Mouse (Mus musculus) stomach, embryonic 15.5 days (tissue): Measurements from ENCODE around the gene Sh3bp5. TPM values are rescaled to one million over a fixed set of nuclear protein-coding genes. Genes with fewer than 3 reads are reported as not detected.
A peak's percentile ranks its signal among the peaks of the same experiment; 100 is the strongest.

ENCODE experiments used
- ATAC-seq: fragments of 200-750 bp; cut with Nextera tagmentation; 2 replicates; pipeline ENCODE4 v1.8.0; 2017; ENCODE audit warnings: low read depth, moderate number of reproducible peaks, moderate TSS enrichment; ENCODE audit not compliant: insufficient read depth, low FRiP score
- H3K27ac ChIP-seq: fragments of 300-500 bp; sonication (generic); 2 replicates; pipeline ENCODE4 v1.5.1; 2015; ENCODE audit warnings: mild to moderate bottlenecking, inconsistent platforms
- H3K27me3 ChIP-seq: fragments of 300-500 bp; sonication (generic); replicated peaks from 2 replicates; pipeline ENCODE4 v1.6.1; 2015; ENCODE audit warnings: inconsistent platforms
- H3K36me3 ChIP-seq: fragments of 300-500 bp; sonication (generic); 2 replicates; pipeline ENCODE4 v1.6.1; 2015; ENCODE audit warnings: inconsistent platforms
- H3K4me1 ChIP-seq: fragments of 300-500 bp; sonication (generic); 2 replicates; pipeline ENCODE4 v1.6.1; 2015; ENCODE audit warnings: inconsistent platforms
- H3K4me2 ChIP-seq: fragments of 300-500 bp; sonication (generic); 2 replicates; pipeline ENCODE4 v1.6.1; 2015; ENCODE audit warnings: mild to moderate bottlenecking, inconsistent platforms
- H3K4me3 ChIP-seq: fragments of 300-500 bp; sonication (generic); replicated peaks from 2 replicates; pipeline ENCODE4 v1.5.1; 2015; ENCODE audit warnings: inconsistent platforms
- H3K9ac ChIP-seq: fragments of 300-500 bp; sonication (generic); 2 replicates; pipeline ENCODE4 v1.6.1; 2015; ENCODE audit warnings: inconsistent platforms
- H3K9me3 ChIP-seq: fragments of 300-500 bp; sonication (generic); 2 replicates; pipeline ENCODE4 v1.6.1; 2016; ENCODE audit warnings: inconsistent platforms
- WGBS: fragments of 180-500 bp; shearing (Covaris S2); methylation state at CpG from one replicate; pipeline ENCODE4 v1.1.7; 2015; 5-methylcytosine and 5-hydroxymethylcytosine counted together
- polyA plus RNA-seq: library from polyadenylated mRNA; unstranded; fragments of >200 nt; fragmentation: Nextera tagmentation; extraction: Ambion mirVana; gene quantifications from 2 replicates; pipeline ENCODE4 v1.2.1, GENCODE M21; 2015

Gene Sh3bp5
- polyA plus RNA-seq, 1 experiment from 2014 or later = 22.0 TPM

DNA sequence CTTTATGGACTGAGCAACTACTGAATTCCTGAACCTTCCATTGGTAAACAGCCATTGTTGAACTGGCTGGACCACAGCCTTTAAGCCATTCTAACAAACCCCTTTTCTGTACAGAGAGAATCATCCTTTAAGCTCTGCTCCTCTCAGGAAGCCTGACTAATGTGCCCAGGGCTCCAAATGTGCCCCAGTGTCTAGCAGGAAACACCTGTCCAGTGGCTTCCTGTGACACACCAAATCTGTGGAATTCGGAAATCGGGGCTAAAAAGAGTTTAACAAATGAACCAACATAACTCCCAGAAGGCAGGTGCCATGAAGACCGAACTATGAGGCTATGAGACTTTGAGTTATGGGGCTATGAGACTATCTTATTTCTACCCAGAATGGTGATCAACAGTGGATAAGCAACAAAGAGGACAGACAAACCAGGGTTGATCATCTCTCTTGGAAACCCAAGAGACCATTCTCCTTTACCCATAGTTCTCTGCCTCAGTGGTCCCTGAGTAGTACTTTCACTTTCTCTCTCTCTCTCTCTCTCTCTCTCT is 4.0 kb downstream of the Sh3bp5 start:
- no peak overlapping the region for H3K4me2 ChIP-seq
- H3K4me3 ChIP-seq = no peak overlapping the region
- H3K27ac ChIP-seq = no peak overlapping the region
- H3K4me1 ChIP-seq = peaks cover 31% of the 10 kb centered on the region
- H3K27me3 ChIP-seq = no peaks in the 10 kb centered on the region
- H3K9ac ChIP-seq = no peak overlapping the region
- no peaks in the 10 kb centered on the region for H3K9me3 ChIP-seq
- no peak for ATAC-seq
- H3K36me3 ChIP-seq = no peaks in the 10 kb centered on the region
- 69% methylated on average over 3 of the region's 3 CpGs for WGBS

DNA sequence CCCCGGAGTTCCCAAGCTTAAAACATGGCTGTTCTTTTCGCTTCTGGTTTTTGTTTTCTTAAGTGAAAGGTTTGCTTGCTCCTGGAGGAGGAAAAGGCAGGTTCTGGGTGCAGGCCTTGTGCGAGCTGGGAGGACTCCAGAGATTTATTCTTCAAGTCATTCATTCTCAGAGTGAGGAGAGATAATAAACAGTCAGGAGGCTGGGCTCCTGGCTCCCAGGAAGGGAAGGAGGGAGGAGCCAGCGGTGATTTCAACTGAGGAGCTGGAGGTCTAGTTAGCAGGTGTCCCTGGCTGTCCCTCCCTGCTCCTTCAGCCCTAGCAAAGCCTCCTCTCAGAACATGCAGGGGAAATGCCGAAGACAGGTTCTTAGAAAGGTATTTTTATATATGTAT is 6.9 kb downstream of the Sh3bp5 start:
- Histone ChIP-seq H3K36me3 (no peaks in the 10 kb centered on the region), H3K4me1 (peaks cover 20% of the 10 kb centered on the region), H3K9ac (no peak overlapping the region), H3K27me3 (no peaks in the 10 kb centered on the region), H3K4me2 (peak overlapping the region; percentile 31), H3K27ac (peak overlapping the region; percentile 38; the same call in 1 of the 2 replicates), H3K4me3 (no peak overlapping the region), H3K9me3 (no peaks in the 10 kb centered on the region)
- no peak for ATAC-seq
- 38% methylated on average over 5 of the region's 5 CpGs for WGBS

DNA sequence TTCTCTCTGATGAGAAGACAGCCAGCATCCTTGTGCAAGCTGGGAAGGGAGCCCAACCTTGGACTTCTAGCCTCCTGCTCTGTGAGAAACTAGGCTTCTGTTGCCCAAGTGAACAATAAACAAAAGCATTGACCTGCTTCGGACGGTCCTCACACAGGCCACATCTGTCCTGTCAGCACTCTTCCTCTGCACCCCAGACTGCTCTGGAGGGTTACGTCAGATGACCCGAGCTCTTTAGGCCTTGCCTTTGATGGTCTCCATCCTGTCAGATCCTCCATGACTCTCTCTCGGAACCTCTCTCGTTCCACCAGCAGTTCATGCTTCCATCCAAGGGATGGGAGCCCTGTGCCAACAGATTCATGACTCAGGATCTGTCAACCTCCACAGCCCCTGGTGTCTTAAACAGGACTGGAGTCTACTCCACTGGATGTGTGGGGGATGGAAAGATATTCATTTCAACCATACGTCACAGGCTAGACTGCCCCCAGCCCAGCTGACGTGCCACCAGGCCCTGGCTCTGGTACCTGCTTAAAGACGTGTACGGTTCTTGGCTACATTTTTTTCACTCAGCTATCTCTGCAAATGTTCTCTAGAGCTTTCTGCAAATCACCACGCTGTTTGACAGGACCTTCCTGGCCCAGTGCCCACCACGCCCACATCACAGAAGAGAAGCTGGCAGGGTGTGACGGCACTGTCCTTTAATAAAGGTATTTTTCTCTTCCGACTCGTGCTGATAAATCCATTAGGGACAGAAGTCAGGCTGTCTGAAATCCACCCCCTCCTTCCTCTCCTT is 7.5 kb downstream of the Sh3bp5 start:
- Histone ChIP-seq H3K9me3 (no peaks in the 10 kb centered on the region), H3K4me2 (peak overlapping the region; percentile 31), H3K36me3 (no peaks in the 10 kb centered on the region), H3K4me3 (no peak overlapping the region), H3K9ac (no peak overlapping the region), H3K27me3 (no peaks in the 10 kb centered on the region), H3K27ac (peak overlapping the region; percentile 38; the same call in 1 of the 2 replicates), H3K4me1 (peaks cover 18% of the 10 kb centered on the region)
- WGBS = 36% methylated on average over 15 of the region's 15 CpGs
- 0 out of 2 replicates have a peak, but pooled peaks have one; percentile 40 for ATAC-seq

DNA sequence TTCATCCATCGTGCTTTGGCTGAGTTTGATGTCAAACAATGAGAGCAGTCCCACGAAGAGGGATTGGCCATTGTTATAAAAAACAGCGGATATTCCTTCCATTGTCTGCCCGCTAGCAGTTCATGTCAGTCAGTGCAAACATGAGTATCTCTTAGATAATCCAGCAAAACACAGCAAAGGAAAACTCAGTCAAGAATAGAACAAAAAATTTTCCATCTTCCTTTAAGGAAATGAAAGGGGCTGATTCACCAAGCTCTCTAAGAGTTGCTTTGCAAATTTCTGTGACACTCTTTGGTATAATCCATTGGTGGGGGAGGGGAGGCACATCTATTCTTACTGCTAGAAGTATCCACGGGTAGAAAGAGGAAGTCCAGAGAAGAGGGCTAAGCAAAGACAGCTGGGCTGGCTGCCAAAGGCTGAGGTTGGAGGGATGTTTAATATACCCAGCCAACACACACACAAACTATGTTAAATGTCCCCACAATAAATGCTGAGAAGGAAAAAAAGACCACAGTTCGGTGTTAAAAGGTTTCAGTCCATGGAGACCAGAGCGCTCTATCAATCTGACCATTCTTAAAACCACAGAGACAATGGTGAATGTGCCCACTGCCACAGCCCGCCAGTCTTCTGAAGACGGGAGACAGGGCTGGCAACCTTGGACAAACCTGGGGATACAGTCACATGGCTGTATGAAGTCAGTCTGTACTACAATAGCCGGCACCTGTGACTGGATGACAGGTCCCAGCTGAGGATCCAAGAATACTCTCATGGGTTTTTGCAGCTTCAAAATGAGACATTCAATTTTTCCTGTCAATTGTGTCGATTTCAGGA is 12.7 kb downstream of the Sh3bp5 start:
- WGBS = 52% methylated on average over 11 of the region's 11 CpGs
- peak; percentile 63; the same call in 1 of the 2 replicates for ATAC-seq
- Histone ChIP-seq H3K4me3 (no peak overlapping the region), H3K27me3 (no peaks in the 10 kb centered on the region), H3K36me3 (no peaks in the 10 kb centered on the region), H3K9me3 (no peaks in the 10 kb centered on the region), H3K9ac (no peak overlapping the region), H3K4me1 (peaks cover 16% of the 10 kb centered on the region), H3K4me2 (peak overlapping the region; percentile 11; the same call in 1 of the 2 replicates), H3K27ac (peak overlapping the region; percentile 83)

DNA sequence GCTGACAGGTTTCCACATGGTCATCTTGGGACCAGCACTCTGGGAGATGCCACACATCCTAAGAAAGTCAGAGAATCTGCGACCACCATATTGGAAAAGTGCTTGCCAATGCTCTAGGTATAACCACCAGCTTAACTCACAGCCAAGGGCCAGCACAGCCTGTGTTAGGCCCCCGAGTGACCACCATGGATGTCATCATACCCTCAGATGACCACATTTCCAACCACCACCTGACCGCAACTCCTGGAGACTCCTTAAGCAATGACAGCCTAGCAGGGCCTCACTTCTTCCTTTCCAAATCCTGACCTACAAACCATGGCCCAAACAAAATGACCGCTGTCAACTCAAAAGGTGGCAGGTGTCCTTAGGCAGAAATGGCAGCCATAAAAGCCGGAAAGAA is 13.5 kb downstream of the Sh3bp5 start:
- no peak overlapping the region for H3K4me2 ChIP-seq
- H3K4me3 ChIP-seq = no peak overlapping the region
- H3K9ac ChIP-seq = no peak overlapping the region
- no peak for ATAC-seq
- H3K36me3 ChIP-seq = no peaks in the 10 kb centered on the region
- 93% methylated on average over 5 of the region's 5 CpGs for WGBS
- H3K27ac ChIP-seq = peak overlapping the region; percentile 83; the same call in 1 of the 2 replicates
- H3K4me1 ChIP-seq = peaks cover 16% of the 10 kb centered on the region; the same call in 1 of the 2 replicates
- H3K9me3 ChIP-seq = no peaks in the 10 kb centered on the region
- no peaks in the 10 kb centered on the region for H3K27me3 ChIP-seq

DNA sequence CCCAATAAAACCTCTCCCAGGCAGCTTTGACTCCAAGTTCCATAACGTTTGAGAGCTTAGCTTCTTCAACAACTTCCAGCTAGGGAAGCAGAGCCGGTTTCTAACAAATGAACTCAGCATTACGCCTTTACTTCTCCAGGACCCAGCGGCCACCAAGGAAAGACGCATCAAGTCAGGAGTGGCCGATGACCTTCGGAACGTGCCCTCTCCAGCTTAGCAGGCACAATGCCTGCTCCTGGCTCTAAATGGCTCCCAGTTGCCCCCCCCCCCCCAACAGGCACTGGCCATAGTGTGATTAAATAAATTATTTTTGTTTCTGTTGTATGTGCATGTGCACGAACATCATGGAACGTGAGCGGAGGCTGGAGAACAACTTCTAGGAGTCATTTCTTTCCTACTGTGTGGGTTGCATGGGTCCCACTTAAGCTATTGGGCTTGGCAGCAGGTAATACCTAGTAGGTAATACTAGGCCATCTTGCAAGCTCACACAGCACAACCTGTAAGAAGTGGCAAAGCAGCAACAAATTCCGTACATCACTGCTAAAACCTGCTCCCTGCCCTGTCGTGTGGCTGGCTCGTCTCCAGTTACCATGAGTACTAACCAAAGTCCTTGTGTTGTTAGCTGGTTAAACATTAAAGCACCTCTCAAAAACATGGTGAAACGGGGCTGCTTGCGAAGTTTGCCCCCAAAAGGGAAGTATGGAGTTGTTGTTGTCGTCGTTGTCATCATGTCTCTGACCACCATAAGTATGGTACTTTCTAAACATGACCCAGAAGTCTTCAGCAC is 14.2 kb downstream of the Sh3bp5 start:
- H3K4me3 ChIP-seq = no peak overlapping the region
- no peak overlapping the region for H3K27ac ChIP-seq
- 76% methylated on average over 18 of the region's 18 CpGs for WGBS

DNA sequence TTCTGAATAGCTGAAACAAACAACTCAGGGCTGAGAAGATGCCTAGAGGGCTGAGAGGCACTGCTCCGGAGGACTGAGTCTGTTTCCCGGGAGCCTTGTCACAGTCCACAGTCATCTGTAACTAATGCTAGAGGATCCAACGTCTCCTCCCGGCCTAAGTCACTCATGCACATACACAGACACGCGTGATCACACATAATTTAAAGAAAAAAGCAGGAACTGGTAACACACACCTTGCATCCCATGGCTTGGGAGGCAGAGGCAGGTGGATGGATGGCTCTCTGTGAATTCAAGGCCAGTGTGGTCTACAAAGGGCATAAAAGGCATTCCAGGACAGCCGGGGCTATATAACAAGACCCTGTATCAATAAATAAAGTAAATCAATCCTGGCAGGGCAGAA is 14.9 kb downstream of the Sh3bp5 start:
- WGBS = 61% methylated on average over 7 of the region's 7 CpGs
- Histone ChIP-seq H3K27me3 (no peaks in the 10 kb centered on the region), H3K9me3 (no peaks in the 10 kb centered on the region), H3K4me3 (no peak overlapping the region), H3K4me2 (no peak overlapping the region), H3K36me3 (no peaks in the 10 kb centered on the region), H3K27ac (no peak overlapping the region), H3K9ac (no peak overlapping the region), H3K4me1 (peaks cover 16% of the 10 kb centered on the region; the same call in 1 of the 2 replicates)
- no peak for ATAC-seq

More for the DNA sequence above, 14.2 kb downstream of the Sh3bp5 start:
- Histone ChIP-seq H3K27me3 (no peaks in the 10 kb centered on the region), H3K9me3 (no peaks in the 10 kb centered on the region), H3K36me3 (no peaks in the 10 kb centered on the region), H3K4me1 (peaks cover 16% of the 10 kb centered on the region; the same call in 1 of the 2 replicates), H3K9ac (no peak overlapping the region), H3K4me2 (no peak overlapping the region)
- ATAC-seq = no peak

DNA sequence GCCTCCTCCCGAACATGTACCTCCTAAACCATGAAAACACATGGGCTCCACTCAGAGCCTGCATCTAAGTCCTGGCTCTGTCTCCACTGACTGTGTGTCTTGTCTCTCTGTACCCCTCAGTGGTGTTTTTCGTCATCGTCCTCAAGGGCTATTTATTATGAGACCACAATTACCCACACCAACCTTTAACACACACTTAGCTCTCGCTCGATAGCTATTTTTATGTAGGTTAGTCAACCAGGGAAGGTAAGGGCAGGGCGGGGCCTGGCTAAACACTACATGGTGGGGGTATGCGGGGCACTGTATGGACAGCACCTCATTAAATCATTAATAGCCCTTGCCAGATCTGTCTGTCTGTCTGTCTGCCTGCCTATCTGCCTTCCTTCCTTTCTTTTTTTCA is 15.3 kb downstream of the Sh3bp5 start:
- H3K9ac ChIP-seq = no peak overlapping the region
- H3K4me3 ChIP-seq = no peak overlapping the region
- H3K27ac ChIP-seq = no peak overlapping the region
- no peak for ATAC-seq
- no peaks in the 10 kb centered on the region for H3K36me3 ChIP-seq
- no peaks in the 10 kb centered on the region for H3K9me3 ChIP-seq
- no peaks in the 10 kb centered on the region for H3K27me3 ChIP-seq
- 84% methylated on average over 7 of the region's 7 CpGs for WGBS
- H3K4me2 ChIP-seq = no peak overlapping the region
- peaks cover 16% of the 10 kb centered on the region; the same call in 1 of the 2 replicates for H3K4me1 ChIP-seq

DNA sequence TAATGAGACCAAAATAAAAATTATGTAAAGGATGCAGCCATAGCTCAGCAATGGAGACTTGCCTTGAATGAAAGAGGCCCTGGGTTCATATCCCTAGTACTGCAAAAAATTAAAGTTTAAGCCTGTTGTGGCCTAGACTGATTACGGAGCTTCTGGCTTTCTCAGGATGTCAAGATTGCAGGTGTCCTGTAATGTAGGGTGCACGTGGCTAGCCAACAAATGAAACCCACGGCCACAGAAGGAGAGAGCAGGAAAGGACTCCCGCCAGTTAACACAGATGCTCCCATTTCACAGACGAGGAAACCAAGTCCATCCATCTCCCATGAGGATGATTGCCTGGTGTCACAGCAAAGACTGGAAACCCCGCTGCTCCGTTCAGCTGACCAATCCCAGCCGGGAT is 15.7 kb downstream of the Sh3bp5 start:
- no peaks in the 10 kb centered on the region for H3K36me3 ChIP-seq
- WGBS = 90% methylated on average over 8 of the region's 8 CpGs
- H3K4me1 ChIP-seq = peaks cover 16% of the 10 kb centered on the region; the same call in 1 of the 2 replicates
- H3K4me3 ChIP-seq = no peak overlapping the region
- H3K9ac ChIP-seq = no peak overlapping the region
- ATAC-seq = no peak
- H3K27me3 ChIP-seq = no peaks in the 10 kb centered on the region
- H3K27ac ChIP-seq = no peak overlapping the region
- no peaks in the 10 kb centered on the region for H3K9me3 ChIP-seq
- H3K4me2 ChIP-seq = no peak overlapping the region

DNA sequence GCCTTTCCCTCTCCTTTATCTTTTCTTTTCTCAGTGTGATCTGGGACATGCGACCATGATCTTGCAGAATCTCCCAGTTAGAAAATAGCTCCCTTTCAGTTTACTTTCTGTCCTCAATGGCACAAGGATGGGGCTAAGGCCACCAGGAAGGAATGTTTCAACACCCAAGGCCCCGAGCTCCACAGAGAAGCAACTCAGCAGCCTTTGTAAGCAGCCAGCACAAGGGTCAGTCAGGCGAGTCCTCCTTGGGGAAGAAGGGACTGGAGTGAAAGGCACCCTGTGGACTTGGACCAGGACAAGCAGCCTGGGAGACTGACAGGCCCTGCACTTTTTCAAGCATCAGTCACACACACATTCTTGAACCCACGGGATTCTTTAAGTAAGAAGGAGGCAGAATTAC is 16.6 kb downstream of the Sh3bp5 start:
- ATAC-seq = no peak
- no peaks in the 10 kb centered on the region for H3K27me3 ChIP-seq
- no peaks in the 10 kb centered on the region for H3K9me3 ChIP-seq
- whole genome bisulfite sequencing = 49% methylated on average over 4 of the region's 4 CpGs
- H3K4me2 ChIP-seq = no peak overlapping the region
- no peak overlapping the region for H3K9ac ChIP-seq
- no peak overlapping the region for H3K27ac ChIP-seq
- H3K4me1 ChIP-seq = peaks cover 16% of the 10 kb centered on the region; the same call in 1 of the 2 replicates
- no peaks in the 10 kb centered on the region for H3K36me3 ChIP-seq
- H3K4me3 ChIP-seq = no peak overlapping the region

DNA sequence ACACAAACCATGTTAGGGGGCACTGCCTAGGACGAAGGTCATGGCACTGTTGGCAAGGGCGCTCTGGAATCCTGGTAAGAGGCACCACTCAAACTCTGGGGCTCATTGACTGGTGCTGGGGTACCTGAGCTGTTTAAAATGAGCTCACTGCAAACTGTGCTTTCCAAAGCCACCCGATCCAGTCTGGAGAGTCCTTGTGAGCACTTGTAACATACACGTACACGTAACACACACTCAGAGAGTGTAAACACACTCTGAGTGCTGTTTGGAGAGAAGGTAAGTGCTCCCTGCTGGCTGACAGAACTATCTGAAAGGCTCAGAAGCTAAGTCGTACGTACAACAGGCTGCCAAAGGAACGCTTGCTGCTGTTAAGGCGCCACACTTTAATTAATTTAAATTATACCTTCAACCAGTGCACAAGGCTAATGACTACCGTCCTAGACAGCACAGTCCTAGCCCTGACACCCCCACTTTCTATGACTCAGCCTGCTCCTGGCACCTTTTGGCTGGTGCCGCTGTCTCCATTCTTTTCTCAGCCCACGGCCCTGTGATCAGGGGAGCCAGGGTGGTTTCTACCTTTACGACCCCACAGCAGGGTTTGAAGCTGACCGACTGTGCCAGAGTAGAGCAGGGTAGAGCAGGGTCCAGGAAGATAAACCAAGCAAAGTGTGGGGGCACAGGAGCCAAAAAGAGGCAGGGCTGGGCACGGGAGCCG is 18.9 kb downstream of the Sh3bp5 start:
- ATAC-seq = no peak; the same call in 1 of the 2 replicates
- H3K4me1 ChIP-seq = peaks cover 8% of the 10 kb centered on the region; the same call in 1 of the 2 replicates
- no peak overlapping the region for H3K27ac ChIP-seq
- H3K4me3 ChIP-seq = no peak overlapping the region
- no peak overlapping the region for H3K9ac ChIP-seq
- no peak overlapping the region for H3K4me2 ChIP-seq
- H3K27me3 ChIP-seq = no peaks in the 10 kb centered on the region
- 67% methylated on average over 16 of the region's 16 CpGs for WGBS
- no peaks in the 10 kb centered on the region for H3K36me3 ChIP-seq
- no peaks in the 10 kb centered on the region for H3K9me3 ChIP-seq
